Mouse (Mus musculus) midbrain, embryonic 12.5 days (tissue): ENCODE data around the gene March10. TPM values are rescaled to one million over a fixed set of nuclear protein-coding genes. Genes with fewer than 3 reads are reported as not detected.

Experiments
- ATAC-seq: fragments of 200-750 bp; cut with Nextera tagmentation; 2 replicates; pipeline ENCODE4 v1.8.0; 2017; ENCODE audit warnings: low read depth, moderate TSS enrichment, moderate library complexity; ENCODE audit not compliant: low FRiP score
- H3K27ac ChIP-seq: fragments of 300-500 bp; sonication (generic); replicated peaks from 2 replicates; pipeline ENCODE4 v1.5.1; 2016; ENCODE audit warnings: mild to moderate bottlenecking
- H3K27me3 ChIP-seq: fragments of 300-500 bp; sonication (generic); 2 replicates; pipeline ENCODE4 v1.6.1; 2016; ENCODE audit warnings: mild to moderate bottlenecking
- H3K36me3 ChIP-seq: fragments of 300-500 bp; sonication (generic); 2 replicates; pipeline ENCODE4 v1.6.1; 2016
- H3K4me1 ChIP-seq: fragments of 300-500 bp; sonication (generic); 2 replicates; pipeline ENCODE4 v1.6.1; 2016
- H3K4me2 ChIP-seq: fragments of 300-500 bp; sonication (generic); replicated peaks from 2 replicates; pipeline ENCODE4 v1.6.1; 2016; ENCODE audit warnings: mild to moderate bottlenecking, moderate library complexity
- H3K4me3 ChIP-seq: fragments of 300-500 bp; sonication (generic); 2 replicates; pipeline ENCODE4 v1.5.1; 2016; ENCODE audit warnings: mild to moderate bottlenecking
- H3K9ac ChIP-seq: fragments of 300-500 bp; sonication (generic); replicated peaks from 2 replicates; pipeline ENCODE4 v1.6.1; 2016; ENCODE audit warnings: mild to moderate bottlenecking, moderate library complexity
- H3K9me3 ChIP-seq: fragments of 300-500 bp; sonication (generic); 2 replicates; pipeline ENCODE4 v1.6.1; 2016; ENCODE audit warnings: mild to moderate bottlenecking
- WGBS: fragments of 180-500 bp; shearing (Covaris S2); methylation state at CpG from one replicate; pipeline ENCODE4 v1.1.7; 2016; 5-methylcytosine and 5-hydroxymethylcytosine counted together
- polyA plus RNA-seq: library from polyadenylated mRNA; unstranded; fragments of >200 nt; fragmentation: Nextera tagmentation; extraction: Ambion mirVana; gene quantifications from 2 replicates; pipeline ENCODE4 v1.2.1, GENCODE M21; 2016

The March10 gene
- polyA plus RNA-seq, 1 experiment from 2014 or later: 0.48 TPM

DNA sequence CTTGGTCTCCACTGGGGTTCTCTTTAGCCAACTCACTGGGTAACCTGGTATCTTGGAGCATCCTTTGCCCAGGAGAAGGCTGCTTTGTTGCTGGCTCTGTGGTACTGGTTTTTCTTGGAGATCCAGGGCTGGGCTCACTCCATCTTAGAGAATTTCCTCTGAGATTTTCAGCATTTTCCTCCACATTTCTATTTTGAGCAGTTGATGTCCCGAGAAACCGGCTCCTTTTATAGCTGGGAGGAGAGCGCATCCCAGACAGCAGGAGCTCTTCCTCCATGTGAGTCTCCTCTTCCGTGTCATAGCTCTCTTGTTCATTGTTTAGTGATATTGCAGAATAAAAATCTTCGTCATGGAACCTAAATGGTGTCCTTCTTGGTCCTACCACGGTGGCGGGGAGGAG is 66.2 kb downstream of the March10 start:
- no peak overlapping the region for H3K9ac ChIP-seq
- H3K27me3 ChIP-seq: no peaks in the 10 kb centered on the region
- H3K4me3 ChIP-seq: no peak overlapping the region
- H3K9me3 ChIP-seq: peaks cover 6% of the 10 kb centered on the region; the same call in 1 of the 2 replicates
- H3K36me3 ChIP-seq: no peaks in the 10 kb centered on the region
- 88% methylated on average over 7 of the region's 7 CpGs for WGBS
- no peak overlapping the region for H3K27ac ChIP-seq
- H3K4me1 ChIP-seq: peaks cover 6% of the 10 kb centered on the region; the same call in 1 of the 2 replicates
- H3K4me2 ChIP-seq: no peak overlapping the region
- no peak for ATAC-seq

DNA sequence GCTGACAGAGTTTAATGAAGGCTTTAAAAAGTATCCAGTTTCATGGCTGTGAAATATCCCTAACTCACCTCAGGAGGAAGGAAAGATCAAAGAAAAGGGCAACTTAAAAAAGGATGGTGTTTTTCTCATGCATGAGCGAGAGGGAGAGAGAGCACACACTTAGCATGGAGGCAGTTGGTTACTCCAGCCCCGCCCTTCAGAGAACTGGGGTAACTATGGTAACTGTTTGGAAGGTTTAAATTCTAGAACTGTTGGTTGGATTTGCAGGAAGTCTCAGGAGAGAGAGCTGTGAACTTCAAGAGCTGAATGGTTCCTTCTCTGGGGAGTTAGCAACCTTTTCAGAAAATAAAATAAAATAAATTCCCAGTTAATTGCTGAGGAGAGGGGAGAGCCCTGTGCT is 67.9 kb downstream of the March10 start:
- Histone ChIP-seq H3K9ac (no peak overlapping the region), H3K27me3 (no peaks in the 10 kb centered on the region), H3K4me1 (peaks cover 6% of the 10 kb centered on the region; the same call in 1 of the 2 replicates), H3K36me3 (no peaks in the 10 kb centered on the region), H3K9me3 (0 out of 2 replicates have a peak, but pooled peaks cover 3% of the 10 kb centered on the region), H3K4me3 (no peak overlapping the region), H3K27ac (no peak overlapping the region), H3K4me2 (no peak overlapping the region)
- ATAC-seq: no peak
- 49% methylated on average over 2 of the region's 2 CpGs for WGBS

DNA sequence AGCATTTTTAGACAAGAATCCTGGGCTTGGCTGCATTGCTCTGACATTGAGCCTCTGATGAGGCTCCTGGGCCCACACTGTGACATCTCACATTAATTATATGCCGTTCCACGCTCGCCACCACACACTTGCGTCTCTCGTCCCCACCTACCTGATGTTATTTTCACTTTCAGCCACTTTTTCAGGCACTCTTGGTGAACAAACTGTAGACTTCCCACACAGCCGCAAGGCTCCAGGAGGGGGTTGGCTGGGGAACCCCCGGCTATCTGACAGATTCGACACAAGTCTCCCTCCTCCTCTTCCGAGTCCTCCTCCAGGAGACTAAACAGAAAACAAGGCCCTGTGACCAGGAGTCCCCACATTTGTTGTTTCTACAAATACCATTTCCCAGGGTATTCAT is 71.3 kb downstream of the March10 start:
- H3K4me2 ChIP-seq: no peak overlapping the region
- H3K27ac ChIP-seq: no peak overlapping the region; the same call in 1 of the 2 replicates
- ATAC-seq: no peak
- peaks cover 6% of the 10 kb centered on the region; the same call in 1 of the 2 replicates for H3K4me1 ChIP-seq
- no peak overlapping the region for H3K9ac ChIP-seq
- 86% methylated on average over 9 of the region's 9 CpGs for WGBS
- H3K36me3 ChIP-seq: no peaks in the 10 kb centered on the region
- 0 out of 2 replicates have a peak, but pooled peaks cover 3% of the 10 kb centered on the region for H3K9me3 ChIP-seq
- H3K4me3 ChIP-seq: no peak overlapping the region
- no peaks in the 10 kb centered on the region for H3K27me3 ChIP-seq

DNA sequence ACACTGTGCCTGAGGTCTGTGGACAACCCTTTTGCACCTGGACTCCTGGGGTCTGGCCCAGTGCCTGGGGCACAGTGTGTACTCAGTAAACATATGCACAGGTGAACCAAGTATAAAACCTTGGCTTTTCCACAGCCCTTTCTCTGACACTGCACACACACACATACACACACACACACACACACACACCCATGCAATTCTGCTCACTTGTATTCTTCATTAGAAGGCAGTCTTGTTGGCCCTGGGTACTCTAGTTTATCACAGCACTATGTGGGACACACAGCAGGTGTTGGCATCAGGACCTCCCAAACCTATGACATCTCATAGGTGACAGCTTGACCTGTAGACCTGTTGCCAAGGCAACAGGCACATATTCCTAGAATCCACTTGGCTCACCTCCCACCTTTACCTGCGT is 80.7 kb downstream of the March10 start:
- Histone ChIP-seq H3K36me3 (no peaks in the 10 kb centered on the region), H3K4me3 (no peak overlapping the region), H3K4me1 (no peaks in the 10 kb centered on the region), H3K27me3 (no peaks in the 10 kb centered on the region), H3K9me3 (no peaks in the 10 kb centered on the region), H3K4me2 (no peak overlapping the region), H3K27ac (no peak overlapping the region), H3K9ac (no peak overlapping the region)
- WGBS: 84% methylated on average over 1 of the region's 1 CpGs
- no peak for ATAC-seq

DNA sequence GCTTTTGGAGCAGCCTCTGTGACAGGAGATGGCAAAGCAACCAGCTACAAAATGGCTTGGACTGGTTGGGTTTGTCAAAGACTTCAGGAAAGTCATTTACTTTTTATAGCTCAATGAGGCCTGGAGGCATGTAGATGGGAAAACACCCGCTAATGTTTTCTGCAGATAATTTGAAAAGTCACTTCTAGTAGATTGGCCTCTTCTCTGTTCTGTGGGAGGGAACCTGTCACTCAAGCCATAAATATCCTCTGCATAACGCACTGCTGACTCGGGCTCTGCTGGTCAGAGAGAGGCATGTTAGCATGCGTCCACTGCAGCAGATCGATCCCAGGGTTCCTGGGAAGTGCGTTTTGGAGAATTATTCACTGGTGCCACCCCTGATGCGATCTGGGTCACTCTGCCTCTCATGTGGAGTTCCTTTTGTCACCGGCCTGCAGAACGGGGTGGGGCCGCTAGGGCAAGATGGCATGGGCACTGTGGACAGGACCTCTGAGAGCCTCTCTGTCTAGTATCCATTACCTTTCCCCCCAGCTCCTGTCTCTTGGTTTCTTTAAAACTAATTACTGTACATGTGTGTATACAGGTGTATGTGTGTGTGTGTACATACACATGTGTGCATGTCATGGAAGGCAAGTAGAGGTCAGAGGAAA is 81.9 kb downstream of the March10 start:
- Histone ChIP-seq H3K27ac (no peak overlapping the region), H3K4me3 (no peak overlapping the region), H3K4me1 (no peaks in the 10 kb centered on the region), H3K4me2 (no peak overlapping the region), H3K27me3 (no peaks in the 10 kb centered on the region), H3K36me3 (no peaks in the 10 kb centered on the region), H3K9me3 (no peaks in the 10 kb centered on the region), H3K9ac (no peak overlapping the region)
- WGBS: 80% methylated on average over 10 of the region's 10 CpGs
- ATAC-seq: no peak

DNA sequence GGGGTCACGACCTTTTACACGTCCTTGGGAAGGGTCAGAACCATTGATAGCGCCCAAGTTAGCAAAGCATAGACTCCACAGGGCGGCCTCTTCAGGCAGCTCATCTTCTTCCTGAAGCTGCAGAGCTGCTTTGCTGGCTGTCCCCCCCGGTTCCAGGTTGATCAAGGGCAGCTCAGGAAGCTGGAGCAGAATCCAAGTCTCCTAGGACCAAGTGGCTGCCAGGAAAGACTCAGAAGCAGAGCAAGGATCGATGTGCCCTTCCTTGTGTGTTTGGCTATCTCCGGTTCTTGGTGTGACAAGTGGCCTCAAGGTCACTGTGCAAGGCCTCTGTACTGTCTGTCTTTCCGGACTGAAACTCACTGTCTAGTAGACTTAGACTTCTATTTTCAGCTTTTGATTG is 82.7 kb downstream of the March10 start:
- Histone ChIP-seq H3K36me3 (no peaks in the 10 kb centered on the region), H3K9me3 (no peaks in the 10 kb centered on the region), H3K4me1 (no peaks in the 10 kb centered on the region), H3K27me3 (no peaks in the 10 kb centered on the region), H3K4me2 (no peak overlapping the region), H3K4me3 (no peak overlapping the region), H3K27ac (no peak overlapping the region), H3K9ac (no peak overlapping the region)
- no peak for ATAC-seq
- 75% methylated on average over 8 of the region's 8 CpGs for WGBS

DNA sequence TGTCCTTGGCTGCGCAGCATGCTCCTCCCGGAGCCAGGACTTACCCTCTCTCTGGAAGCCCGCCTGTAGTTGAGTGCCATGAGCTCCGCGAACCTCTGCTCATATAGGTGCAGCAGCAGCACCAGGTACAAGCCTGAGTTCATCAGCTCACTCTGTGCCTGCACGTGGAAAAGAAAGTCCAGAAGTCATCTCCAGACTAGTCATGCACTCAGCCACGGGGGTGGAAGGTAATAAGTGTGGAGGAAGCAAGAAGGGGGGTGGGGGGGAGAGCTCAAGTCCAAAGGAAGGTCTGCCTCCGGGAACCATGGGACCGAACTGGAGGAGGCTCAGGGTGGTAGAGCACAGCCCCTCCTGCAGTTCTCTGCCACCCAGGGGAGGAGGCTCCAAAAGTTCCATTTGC is 84.7 kb downstream of the March10 start:
- no peak overlapping the region for H3K4me2 ChIP-seq
- no peak overlapping the region for H3K9ac ChIP-seq
- WGBS: 88% methylated on average over 9 of the region's 9 CpGs
- H3K27me3 ChIP-seq: no peaks in the 10 kb centered on the region
- no peak for ATAC-seq
- H3K4me3 ChIP-seq: no peak overlapping the region
- H3K4me1 ChIP-seq: no peaks in the 10 kb centered on the region
- H3K9me3 ChIP-seq: no peaks in the 10 kb centered on the region
- H3K27ac ChIP-seq: no peak overlapping the region
- no peaks in the 10 kb centered on the region for H3K36me3 ChIP-seq

DNA sequence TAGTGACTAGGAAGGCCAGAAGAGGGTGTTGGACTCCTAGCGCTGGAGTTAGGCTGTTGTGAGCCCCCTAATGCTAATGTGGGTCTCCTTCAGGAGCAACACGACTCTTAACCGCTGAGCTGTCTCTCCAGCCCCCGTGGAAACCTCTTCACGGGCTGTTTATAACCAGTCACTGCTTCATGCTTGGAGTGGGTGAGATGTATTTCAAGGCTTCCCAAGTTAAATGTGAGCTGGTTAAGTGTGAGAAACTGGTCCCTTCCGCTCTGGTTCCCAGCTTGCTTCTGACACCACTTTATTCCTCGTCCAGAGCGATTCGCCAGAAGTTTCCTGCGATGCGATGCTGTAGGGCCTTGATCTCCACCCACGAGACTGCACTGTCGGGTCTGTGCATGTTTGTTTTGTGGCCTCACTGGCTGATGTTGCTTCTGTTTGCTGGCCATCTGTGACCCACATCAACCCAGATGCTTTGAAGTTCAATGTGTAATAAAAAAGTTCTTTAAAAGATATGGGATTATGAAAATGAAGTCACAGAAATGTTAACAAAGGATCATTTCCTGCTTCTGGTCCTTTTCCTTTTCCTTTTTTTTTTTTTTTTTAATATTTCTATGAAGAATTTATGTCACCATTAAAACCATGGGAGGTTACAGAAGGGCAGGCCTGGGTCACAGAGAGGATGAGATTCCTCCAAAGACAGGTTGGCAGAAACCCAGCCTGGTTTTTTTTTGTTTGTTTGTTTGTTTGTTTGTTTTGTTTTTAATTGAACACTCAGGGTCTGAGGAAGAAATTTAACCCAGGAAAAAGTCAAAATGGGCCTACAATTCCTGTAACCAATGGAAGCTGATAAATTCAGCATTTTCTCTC is 86.8 kb downstream of the March10 start:
- no peak for ATAC-seq
- 91% methylated on average over 12 of the region's 13 CpGs for WGBS
- 0 out of 2 replicates have a peak, but pooled peaks cover 6% of the 10 kb centered on the region for H3K27me3 ChIP-seq

DNA sequence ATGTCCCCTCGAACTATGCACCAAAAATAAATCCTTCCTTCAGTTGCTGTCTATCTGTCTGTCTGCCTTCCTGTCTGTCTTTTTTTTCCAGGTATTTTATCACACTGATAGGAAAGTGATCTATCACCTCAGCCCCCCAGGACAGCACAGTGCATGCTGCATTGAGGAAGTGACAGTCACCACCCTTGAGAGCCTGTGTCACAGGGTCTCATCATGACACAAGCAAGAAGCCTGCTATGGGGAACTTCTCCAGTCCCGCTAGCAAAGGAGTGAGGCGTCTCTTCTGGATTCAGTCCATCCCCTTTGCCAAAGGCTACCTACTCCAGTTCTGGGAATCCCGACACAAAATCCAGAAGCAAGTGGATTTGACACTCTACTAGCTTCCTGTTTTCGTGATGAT is 87.7 kb downstream of the March10 start:
- Histone ChIP-seq H3K27ac (no peak overlapping the region), H3K36me3 (no peaks in the 10 kb centered on the region), H3K4me1 (peaks cover 20% of the 10 kb centered on the region), H3K27me3 (peaks cover 8% of the 10 kb centered on the region), H3K9ac (no peak overlapping the region), H3K4me3 (no peak overlapping the region), H3K9me3 (no peaks in the 10 kb centered on the region), H3K4me2 (no peak overlapping the region)
- no peak for ATAC-seq
- WGBS: 91% methylated on average over 5 of the region's 5 CpGs

More for the DNA sequence above, 86.8 kb downstream of the March10 start:
- H3K27ac ChIP-seq: no peak overlapping the region
- H3K9me3 ChIP-seq: no peaks in the 10 kb centered on the region
- no peak overlapping the region for H3K9ac ChIP-seq
- peaks cover 11% of the 10 kb centered on the region for H3K4me1 ChIP-seq
- H3K4me2 ChIP-seq: no peak overlapping the region
- H3K4me3 ChIP-seq: no peak overlapping the region
- H3K36me3 ChIP-seq: no peaks in the 10 kb centered on the region

DNA sequence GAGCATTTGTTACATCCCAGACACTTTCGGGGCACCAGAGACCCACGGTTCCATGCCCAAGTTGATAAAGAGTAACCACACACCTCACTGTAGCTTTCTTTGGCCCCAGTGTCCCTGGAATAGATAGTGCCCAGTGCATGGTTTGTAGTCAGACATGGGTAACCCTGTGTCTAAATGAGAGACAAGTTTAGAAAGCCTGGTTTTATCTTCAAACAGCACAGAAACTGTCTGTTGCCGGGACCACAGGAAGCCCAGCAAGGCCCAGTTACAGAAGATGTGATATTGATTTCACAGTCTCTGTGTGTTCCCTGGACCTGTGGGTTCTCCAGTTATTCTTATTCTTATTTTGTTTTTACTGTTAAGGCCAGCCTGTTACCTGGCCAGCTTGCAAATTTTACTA is 89.4 kb downstream of the March10 start:
- WGBS: 92% methylated on average over 3 of the region's 3 CpGs
- no peak overlapping the region for H3K4me2 ChIP-seq
- H3K9me3 ChIP-seq: no peaks in the 10 kb centered on the region
- H3K9ac ChIP-seq: no peak overlapping the region
- no peaks in the 10 kb centered on the region for H3K36me3 ChIP-seq
- no peak overlapping the region for H3K4me3 ChIP-seq
- ATAC-seq: no peak
- H3K4me1 ChIP-seq: peaks cover 28% of the 10 kb centered on the region
- H3K27me3 ChIP-seq: peaks cover 18% of the 10 kb centered on the region
- H3K27ac ChIP-seq: no peak overlapping the region

DNA sequence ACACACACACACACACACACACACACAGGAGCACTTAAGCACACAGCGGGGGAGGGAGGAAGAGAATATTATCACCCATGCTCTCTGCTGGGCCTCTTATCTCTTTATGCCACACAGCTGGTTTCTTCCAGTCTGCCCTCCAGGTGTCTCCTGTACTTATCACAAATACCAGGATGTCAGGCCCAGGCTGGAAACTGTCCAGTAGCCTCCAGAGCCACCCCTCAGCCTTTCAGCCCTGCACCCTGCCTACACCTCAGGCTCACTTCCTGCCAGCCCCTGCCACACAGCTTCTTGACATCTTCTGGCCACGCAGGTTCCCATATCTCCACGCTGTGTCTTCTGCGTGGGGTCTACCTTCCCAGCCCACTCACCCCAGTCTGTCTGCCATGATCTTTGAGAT is 90.5 kb downstream of the March10 start:
- no peaks in the 10 kb centered on the region for H3K36me3 ChIP-seq
- peaks cover 28% of the 10 kb centered on the region for H3K4me1 ChIP-seq
- ATAC-seq: no peak
- no peak overlapping the region for H3K4me3 ChIP-seq
- H3K9ac ChIP-seq: no peak overlapping the region
- 75% methylated on average over 3 of the region's 4 CpGs for WGBS
- H3K27me3 ChIP-seq: peaks cover 28% of the 10 kb centered on the region
- no peaks in the 10 kb centered on the region for H3K9me3 ChIP-seq
- H3K27ac ChIP-seq: no peak overlapping the region
- no peak overlapping the region for H3K4me2 ChIP-seq

DNA sequence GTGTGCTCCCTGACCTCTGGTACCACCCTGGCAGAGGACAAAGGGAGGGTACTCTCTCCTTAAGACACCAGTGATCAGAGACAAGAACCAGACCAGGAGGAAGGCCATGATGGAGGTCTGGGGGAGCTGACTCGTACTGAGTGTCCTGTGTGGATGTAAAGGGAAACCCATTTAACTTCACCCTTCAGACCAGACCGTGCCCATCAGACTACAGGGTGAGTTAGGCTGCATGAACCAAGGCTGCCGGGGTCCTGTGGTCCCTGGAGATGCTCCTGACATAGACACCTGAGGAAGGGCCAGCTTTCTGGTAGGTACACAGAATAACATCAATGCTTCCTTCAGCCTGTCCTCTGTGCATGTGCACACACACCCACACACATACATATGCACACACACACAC is 90.9 kb downstream of the March10 start:
- H3K4me1 ChIP-seq: peaks cover 28% of the 10 kb centered on the region
- H3K4me2 ChIP-seq: no peak overlapping the region
- ATAC-seq: no peak
- H3K9ac ChIP-seq: no peak overlapping the region
- H3K4me3 ChIP-seq: no peak overlapping the region
- 86% methylated on average over 3 of the region's 3 CpGs for WGBS
- H3K9me3 ChIP-seq: no peaks in the 10 kb centered on the region
- H3K27me3 ChIP-seq: peaks cover 32% of the 10 kb centered on the region
- H3K36me3 ChIP-seq: no peaks in the 10 kb centered on the region
- H3K27ac ChIP-seq: no peak overlapping the region
